Mouse (Mus musculus): ENCODE measurements around the gene Morn4.
"Not testable (repeated sequence)": the region's sequence is repeated elsewhere in the genome, so short reads cannot be mapped to it uniquely, and the experiment has no call there.

Gene Morn4

DNA sequence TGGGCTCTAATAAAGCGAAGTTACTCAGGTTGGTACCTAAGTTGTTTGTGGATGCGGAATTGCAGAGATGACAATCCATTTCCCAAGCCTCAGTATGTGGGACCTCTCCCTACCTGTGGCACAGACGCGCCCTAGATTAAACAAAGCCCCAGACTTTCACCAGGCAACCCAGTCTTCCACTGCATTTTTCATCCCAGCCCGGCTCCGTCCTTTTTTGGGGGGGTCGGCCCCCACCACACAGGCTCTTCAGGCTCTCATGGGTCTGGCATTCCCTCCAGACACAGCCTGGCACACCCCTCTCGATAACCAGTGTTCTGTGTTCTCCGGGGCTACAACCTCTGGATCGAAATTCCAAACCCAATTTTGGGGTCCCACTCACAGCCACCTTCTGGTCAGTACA lies 467 bp downstream of the Morn4 start:
- no peak for DNase-seq (ENCODE audit: low read depth, low spot score)

DNA sequence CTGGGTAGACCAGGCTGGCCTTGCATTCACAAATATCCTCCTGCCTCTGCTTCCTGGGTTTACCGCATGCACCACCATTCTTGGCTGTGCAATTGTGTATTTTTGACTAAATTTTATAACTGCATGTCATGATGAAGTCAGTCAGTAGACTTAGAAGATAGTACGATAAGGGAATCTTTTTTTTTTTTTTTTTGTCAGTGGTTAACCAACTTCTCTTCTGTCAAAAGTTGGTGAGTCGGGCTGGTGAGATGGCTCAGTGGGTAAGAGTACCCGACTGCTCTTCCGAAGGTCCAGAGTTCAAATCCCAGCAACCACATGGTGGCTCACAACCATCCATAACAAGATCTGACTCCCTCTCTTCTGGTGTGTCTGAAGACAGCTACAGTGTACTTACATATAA lies 4.5 kb downstream of the Morn4 start:
- DNase-seq (ENCODE audit: low read depth, low spot score) = not testable (repeated sequence)

DNA sequence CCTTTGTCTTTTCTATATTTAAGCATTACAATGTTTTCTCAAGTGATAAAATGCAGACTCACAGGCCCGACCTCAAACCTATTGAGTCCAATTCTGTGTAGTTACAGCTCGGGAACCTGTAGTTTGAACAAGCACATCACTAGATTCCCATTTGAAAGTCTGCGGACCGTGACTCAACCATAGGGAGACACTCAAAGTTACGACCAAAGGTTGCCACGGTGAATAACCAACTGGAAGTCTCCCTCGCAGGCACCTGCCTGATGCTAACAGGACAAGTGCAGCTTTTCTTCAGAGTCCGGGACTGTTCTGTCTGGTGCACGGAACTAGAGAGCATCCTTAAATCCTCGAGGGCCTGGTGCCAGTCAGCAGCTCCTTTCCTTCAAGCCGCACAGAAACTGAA lies 5.7 kb downstream of the Morn4 start:
- DNase-seq (ENCODE audit: low read depth, low spot score) = no peak

DNA sequence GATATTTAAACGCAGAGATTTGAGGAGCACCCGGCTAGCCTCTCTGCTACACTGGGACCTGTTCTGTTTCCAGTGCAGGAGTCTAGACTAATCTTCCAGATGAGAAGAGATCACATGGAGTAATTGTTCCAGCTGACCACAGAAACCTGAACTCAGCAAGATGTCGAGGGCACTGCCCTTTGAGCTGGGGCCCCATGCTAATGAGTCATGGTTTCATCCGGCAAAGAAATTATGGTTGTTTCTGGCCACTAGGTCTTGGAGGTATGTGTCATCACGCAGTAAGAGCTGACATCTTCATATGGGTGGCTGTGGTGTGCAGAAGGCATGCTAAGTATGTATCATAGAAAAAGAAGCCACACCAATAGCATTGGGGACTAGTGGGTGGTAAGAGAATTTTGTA lies 6.2 kb downstream of the Morn4 start:
- no peak for DNase-seq (ENCODE audit: low read depth, low spot score)

DNA sequence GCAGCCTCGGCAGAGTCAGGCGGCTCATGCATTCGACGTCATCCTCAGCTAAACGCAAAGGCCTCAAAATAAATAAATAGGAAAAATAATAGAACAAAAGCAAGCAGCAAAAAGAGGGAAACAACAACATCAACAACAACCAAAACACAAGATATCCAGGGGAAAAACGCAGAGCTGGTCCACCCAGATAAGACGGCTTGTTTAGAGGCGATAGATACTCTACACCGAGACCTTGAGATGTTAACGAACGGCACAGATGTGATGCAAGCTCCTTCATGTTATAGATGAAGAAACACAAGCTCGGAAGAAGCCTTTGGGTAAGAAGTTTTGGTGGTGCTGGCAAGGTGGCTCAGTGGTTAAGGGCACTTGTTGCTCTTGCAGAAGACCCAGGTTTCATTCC lies 7.2 kb downstream of the Morn4 start:
- DNase-seq (ENCODE audit: low read depth, low spot score) = no peak

DNA sequence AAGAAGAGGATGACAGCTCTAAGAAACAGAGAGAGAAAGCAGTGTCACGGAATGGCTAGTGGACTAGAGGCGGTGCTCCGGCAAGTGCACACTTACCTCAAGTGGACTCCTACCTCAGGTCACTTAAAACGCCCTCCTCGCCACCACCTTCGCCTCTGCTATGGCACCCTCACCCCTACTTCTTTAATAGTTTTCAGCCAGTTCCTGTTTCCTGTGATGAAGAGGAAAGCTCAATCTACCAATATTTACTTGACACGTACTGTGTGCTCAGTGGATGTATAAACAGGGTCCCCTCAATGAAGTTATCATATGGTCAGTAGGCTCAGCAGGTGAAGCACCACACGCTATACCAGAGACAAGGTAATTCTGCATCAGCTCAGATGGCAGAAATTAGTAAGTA lies 7.6 kb downstream of the Morn4 start:
- DNase-seq (ENCODE audit: low read depth, low spot score) = no peak

DNA sequence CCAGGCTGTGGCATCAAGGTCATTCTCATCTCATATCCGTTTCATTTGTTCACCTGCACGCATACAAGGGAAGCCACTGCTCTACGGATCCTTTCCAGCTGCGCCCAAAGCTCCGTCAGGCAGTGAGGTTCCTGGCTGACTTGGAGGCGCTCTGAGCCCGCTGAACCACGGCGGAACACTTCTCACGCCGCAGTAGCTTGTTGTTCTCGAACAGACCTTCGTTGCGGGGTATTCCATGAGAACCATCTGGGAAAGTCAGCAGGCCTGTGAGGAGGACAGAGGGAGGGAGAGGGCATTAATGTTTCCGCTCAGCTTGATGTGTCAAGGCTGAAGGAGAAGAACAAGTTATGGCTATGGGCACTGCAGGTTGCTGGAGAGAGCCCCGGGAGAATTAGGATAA lies 10.2 kb downstream of the Morn4 start:
- DNase-seq (ENCODE audit: low read depth, low spot score) = no peak

DNA sequence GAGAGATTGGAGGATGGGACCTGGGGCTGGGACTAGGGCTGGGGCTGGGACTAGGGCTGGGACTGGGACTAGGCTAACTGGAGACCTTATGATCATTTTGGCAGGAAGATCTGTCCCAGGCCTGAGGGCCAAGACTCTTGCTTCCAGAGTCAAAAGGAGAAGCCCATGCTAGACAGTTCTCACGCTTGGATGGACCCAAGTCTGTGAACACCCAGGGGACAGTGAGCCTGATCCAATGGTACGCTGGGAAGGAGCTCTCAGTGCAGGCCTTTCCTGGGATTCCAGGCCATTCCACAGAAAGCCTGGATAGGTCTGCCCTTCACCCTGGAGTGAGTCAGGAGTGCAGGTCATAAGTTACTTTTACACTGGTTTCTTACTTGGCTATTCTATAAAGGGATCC lies 11.1 kb downstream of the Morn4 start:
- no peak for DNase-seq (ENCODE audit: low read depth, low spot score)

DNA sequence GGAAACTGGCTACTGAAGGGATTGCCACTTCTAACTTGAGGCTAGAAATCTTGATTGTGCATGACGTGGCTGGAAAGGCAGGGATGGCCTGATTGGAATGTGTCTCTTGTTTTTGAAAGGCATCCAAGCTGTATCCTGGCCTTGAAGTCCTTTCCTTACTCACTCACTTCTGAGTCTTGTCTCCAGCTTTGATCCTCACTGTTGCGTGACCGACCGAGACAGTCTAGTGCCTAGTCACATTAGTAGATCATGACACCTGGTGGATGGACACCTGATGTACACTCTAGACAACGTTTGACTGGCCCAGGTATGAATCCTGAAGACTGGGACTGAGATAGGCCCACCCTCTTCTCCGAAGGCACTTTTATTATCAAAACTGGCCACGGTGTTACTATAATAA lies 13.4 kb downstream of the Morn4 start:
- DNase-seq (ENCODE audit: low read depth, low spot score) = no peak

DNA sequence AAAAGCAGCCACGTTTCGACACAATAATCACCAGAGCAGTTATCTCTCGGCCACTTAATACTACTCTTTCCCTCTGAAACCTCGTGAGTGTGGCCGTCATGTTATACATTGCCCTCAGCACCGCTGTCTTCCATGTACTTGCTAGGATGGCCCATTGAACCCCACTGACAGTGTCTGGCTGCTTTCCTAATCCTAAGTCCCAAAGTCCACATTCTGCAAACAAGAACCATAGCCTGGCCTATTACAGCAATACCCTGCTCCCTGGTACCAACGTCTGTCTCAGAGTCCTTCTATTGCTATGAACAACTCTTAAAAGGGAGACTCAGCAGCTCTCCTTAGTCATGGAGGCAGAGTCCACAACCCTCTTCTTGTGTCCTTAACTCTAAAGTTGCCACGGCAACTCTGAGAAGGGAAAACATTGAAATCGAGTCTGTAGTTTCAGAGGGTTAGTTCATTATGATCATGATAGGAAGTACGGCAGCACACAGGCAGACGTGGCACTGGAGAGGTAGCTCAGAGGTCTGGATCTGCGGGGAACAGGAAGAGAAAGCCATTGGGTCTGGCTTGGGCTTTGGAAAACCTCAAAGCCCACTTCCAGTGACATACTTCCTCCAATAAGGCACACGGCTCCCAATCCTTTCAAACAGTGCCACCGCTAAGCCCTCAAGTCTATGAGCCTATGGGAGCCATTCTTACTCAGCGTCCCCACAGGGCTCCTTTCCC lies 14.1 kb downstream of the Morn4 start:
- no peak for DNase-seq (ENCODE audit: low read depth, low spot score)

DNA sequence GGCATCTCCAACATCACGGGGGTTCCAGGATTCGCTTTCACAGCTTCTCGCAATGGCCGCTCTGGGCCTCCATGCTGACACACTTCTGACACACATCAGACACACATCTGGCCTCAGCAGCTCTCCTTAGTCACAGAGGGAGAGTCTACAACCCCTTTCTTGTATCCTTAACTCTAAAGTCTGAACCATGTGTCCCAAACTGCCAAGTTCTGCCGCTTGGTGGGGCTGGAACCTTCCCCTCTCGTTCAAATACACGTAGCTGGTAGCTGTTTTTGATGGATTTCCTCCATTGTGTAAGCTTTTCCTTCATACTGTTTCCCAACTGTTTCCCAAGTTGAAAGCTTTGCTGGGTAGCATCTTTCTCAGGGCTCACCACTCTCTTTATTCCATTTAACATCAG lies 14.9 kb downstream of the Morn4 start:
- DNase-seq (ENCODE audit: low read depth, low spot score) = peak; percentile 23

DNA sequence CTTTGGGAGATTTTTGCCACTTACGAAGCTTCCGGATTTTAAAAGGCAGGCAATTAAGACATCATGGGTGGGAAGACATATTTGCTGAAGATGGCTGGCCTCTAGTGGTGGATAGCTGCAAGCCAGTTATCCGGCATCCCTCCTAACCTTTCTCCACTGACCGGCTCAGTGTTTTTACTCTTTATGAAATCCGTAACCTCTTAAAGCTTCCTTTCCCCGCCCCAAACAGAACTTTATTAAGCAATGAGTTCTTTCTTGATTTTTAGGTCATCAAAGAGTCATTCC lies 17.0 kb downstream of the Morn4 start:
- peak; percentile 77 for DNase-seq (ENCODE audit: low read depth, low spot score)

DNA sequence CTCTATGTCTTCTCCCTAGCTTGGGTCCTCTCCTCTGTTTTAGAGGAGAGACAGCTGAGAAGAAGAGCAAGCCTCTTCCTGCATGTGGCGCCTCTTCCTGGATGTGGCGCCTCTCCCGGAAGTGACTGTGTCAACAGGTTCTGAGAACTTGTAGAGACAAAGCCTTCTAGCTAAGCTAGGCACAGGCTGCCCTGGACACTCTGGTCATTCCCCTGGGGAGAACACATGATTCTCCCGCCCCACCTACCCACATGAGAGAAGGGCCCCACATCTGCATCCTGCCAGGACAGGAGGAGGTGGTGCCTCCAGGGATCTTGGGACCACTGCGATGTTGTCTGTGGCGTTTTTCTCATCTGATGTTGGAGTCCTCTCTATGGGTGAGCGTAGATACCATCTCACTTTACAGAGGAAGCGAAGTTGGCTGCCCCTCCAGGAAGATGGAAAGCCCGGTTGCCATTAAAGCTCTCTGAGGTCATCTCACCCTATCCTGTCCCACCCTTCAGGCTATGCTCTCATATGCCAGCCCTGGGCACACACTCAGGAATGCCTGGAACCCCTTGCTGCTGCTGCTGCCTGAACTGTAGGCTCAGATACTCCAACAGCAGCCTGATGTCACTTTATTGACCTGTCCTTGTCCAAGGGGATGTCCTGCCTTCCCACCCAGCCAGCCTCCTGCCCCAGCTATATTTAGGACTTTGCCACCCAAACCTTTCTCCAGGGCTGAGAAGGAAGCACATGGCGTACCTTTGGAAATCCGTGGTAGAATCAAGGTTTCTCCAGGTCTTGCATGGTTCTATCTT lies 17.5 kb downstream of the Morn4 start:
- DNase-seq (ENCODE audit: low read depth, low spot score) = no peak

DNA sequence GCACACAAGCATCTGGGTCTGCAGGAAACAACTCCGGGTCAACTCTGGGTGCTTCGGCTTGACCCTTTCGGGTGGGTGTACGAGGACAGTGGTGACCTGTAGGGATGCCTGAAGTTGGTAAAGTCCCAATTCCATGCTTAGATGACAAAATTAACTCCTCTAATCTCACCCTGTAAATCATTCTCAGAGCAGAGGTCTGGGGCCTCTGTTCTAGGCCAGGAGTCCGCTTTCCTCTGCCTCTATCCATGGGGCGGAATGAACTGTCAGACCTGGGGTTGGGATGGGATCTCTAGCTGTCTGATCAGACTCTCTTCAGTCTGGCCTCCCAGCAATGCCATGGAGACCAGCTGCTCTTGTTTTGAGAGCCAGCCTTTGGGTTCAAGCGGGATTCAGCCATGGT lies 24.7 kb downstream of the Morn4 start:
- DNase-seq (ENCODE audit: low read depth, low spot score) = no peak

DNA sequence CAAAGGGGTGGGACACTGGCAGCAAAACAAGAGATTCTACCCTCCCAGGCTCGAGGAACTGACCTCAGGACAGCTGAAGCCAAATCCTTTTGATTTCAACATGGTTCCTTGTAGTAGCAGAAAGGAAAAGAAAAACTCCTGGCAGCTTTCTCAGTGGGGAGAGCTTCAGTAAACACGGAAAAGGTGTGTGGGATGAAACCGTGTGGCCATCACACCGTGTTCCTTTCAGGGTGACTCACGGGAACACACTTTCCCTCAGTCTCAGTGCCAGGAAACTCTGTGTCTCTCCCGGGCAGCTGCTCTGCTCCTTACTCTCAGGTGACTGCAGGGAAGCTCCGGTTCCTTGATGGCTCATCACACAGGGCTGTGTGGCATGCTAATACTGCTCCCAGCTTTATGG lies 27.7 kb downstream of the Morn4 start:
- peak; percentile 60 for DNase-seq (ENCODE audit: low read depth, low spot score)

DNA sequence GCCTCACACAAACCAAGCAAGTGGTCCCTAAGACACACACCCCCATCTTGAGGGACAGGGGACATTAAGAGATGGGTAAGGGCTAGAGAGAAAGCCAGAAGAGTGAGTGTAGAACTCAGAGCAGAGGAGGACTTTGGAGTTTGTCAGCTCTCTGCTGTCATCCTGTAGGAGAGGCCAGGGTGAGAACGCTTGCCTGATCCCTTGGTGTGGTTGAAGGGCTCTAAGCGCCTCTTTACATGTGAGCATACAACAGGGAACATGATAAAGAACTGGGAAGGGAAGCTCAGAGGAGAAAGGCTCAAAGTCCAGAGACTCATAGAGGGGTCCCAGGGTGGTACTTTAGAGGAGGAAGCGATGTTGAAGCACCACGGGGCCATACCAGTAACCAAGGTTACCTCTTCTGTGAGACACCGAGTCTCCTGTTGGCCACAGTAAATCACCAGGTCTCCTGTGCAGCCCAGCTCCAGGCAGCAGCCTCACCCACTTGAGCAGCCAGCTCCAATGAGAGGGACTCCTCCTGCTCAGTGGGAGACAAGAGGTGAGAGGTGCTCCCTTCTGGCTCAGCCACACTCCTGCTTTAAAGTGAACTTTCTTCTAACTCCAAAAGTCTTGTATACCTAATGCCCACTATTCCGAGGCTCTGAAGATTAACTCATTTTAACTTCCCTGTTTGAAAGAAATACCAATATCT lies 29.3 kb downstream of the Morn4 start:
- DNase-seq (ENCODE audit: low read depth, low spot score) = no peak

DNA sequence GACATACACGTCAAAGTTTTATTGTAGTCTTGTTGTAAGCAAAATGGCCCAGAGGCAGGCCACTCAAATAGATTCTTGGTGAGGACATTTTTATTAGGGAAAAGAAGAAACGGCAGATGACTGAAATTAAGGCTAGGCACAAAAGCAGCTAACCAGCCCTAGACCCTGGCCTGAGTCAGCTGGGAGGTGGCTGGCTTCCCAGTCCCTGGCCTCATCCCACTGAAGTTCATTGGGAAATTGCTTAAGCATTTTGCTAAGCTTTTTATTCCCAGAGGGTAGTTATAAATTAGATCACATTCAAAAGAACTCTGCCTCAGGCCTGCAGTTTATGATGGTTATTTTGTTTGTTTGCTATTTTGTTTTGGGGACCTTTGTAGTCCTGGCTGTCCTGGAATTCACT lies 30.3 kb downstream of the Morn4 start:
- no peak for DNase-seq (ENCODE audit: low read depth, low spot score)

DNA sequence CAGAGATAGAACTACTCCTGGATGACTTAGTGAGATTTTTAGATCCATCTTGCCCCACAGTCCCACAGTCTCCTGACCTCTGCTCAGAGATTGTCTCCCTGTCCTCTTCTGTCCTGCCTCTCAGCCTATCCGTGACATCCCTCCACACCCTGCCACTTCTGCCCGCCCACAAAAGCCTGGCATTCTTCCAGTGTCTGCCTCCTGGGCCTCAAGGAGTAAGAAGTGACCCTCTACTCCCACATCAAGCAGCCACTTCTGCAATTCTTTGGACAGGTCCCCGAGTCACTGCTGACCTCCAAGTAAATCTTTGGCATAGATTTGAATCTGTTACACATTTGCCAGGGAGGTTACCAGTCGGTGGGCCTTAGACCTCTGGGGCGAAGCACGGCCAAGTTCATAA lies 31.9 kb downstream of the Morn4 start:
- DNase-seq (ENCODE audit: low read depth, low spot score) = no peak

DNA sequence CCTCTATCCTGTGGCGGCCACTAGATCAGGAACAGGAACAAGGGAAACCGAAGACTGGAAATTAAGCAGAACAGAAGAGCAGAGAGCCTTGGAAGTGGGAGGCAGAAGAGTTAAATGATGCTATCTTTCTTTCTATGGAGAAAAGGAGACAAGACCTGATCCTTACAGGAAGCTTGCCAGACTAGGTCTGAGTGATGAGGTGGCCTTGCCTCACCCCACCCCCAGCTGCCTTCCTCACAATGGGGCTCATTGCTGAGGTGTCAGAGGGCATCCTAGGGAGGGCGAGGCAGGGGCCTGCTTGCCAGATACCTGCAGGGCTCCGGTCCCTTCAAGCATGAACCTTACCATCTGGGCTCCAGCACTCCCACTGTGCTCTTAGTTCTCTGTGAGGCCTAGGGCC lies 34.2 kb downstream of the Morn4 start, which contains the start of gene 4933411K16Rik:
4933411K16Rik (plus strand) TSS at position 301 of the 400 bp plus-strand sequence.
- no peak for DNase-seq (ENCODE audit: low read depth, low spot score)

DNA sequence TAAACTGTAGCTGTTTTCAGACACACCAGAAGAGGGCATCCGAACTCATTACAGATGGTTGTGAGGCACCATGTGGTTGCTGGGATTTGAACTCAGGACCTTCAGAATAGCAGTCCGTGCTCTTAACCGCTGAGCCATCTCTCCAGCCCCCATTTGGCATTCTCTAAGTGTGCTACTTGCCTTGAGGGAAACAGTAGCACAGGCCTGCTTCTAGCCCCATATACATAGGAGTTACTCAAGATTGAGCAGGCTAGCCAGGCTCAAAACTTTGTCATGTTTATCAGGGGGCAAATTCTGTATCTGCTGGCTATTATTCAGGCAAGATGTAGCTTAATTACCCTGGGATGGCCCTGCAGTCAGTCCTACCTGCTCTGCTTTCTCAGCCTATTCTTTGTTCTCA lies 34.8 kb downstream of the Morn4 start:
- DNase-seq (ENCODE audit: low read depth, low spot score) = no peak

DNA sequence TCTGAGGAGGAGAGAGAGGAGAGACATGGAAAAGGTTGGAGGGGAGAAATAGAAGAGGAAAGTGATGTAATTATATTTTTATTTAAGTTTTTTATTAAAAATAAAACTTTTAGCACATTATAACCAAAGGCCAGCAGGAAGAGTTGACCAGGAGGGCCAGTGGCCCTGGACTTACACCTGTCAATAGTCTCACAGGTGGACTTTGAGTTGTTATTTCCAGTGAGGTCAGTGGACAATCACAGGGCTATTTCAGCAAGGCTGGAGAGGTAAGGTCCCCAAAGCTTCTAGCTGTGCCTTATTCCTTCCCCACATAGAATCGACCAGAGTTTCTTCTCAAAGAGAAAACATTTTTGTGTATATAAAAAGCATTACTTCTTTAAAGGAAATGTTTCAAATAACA lies 35.9 kb downstream of the Morn4 start:
- no peak for DNase-seq (ENCODE audit: low read depth, low spot score)

DNA sequence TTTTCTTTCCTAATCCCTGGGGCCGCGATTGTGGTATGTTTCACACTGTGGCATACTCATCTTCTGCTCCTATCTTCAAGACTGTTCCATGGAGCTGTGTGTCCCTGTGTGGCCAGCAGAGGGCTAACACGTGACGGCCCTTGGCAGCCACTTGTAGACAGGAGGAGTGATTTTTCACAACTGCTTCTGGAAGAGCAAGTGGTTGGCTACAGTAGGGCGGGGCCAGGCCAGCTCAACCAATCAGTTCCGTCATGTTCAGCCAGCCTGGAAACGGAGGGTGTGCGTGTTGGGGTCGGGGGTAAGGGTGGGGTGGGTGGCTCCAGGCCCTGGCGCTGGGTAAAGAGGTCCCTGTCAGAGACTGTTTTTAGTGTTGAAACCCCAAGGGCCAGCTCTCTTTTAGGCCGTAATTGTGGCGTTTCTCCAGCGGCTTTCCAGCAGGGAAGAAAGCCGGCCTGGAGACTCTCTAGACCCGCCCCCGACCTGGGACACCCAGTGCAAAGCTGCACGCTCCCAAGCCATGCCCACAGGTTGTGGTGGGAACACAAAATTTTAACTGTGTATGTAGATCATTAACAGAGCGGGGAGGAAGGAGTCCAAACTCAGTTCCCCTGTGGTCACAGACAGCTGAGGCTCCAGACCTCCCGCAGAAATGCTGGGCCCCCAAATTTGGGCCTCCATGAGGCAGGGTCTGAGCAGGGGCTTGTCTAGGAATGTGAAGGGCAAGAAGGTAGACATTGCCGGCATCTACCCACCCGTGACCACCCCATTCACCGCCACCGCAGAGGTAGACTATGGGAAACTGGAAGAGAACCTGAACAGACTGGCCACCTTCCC lies 40.7 kb downstream of the Morn4 start, which contains the start of gene Hoga1:
Hoga1 (plus strand) TSS at position 342 of the 834 bp plus-strand sequence.
- DNase-seq (ENCODE audit: low read depth, low spot score) = peak; percentile 65
